Mouse (Mus musculus) embryonic fibroblast, embryonic 13.5 days (primary cell): ENCODE measurements at regions not wholly inside any gene's neighbourhood (a gene's known extent, or its start where the extent isn't known, plus 50 kb on each side); places are given as distances from the start of the nearest gene placed in this dataset.

Experiments used
- CTCF ChIP-seq: IDR thresholded peaks from 2 replicates; pipeline ENCODE4 v1.5.1; 2011; ENCODE audit warnings: mild to moderate bottlenecking, control low read depth, low read length, moderate library complexity, borderline replicate concordance; ENCODE audit not compliant: insufficient read depth
- POLR2A ChIP-seq: IDR thresholded peaks from 2 replicates; pipeline ENCODE4 v1.6.1; 2011; ENCODE audit warnings: low read depth, mild to moderate bottlenecking, control low read depth, low read length, moderate library complexity

GRCm38 (mm10) chr8:10758151-10758550 lies 250.1 kb downstream of the Irs2 start:
- no peak for TF ChIP-seq CTCF
- no peak for TF ChIP-seq POLR2A
